Mouse (Mus musculus) naive thymus-derived CD4-positive, alpha-beta T cell, adult 2 months (primary cell): ENCODE data around the gene Olfr1154.

Source experiments
- DNase-seq: peaks from one replicate; pipeline ENCODE4 v3.0.0-alpha.2; 2011; ENCODE audit warnings: low read depth

Gene Olfr1154

GRCm38 (mm10) chr2:87905066-87905465 is at the start of gene Olfr1154:
Gene Olfr1154 (minus strand): TSS chr2:87905166.
- DNase-seq: no peak

- no peak for DNase-seq
Measured at GRCm38 (mm10) chr2:87953000-87953399, 48.0 kb upstream of the Olfr1154 start, which contains the start of gene Olfr1156. Gene Olfr1156 (minus strand): TSS chr2:87953100.

- DNase-seq: no peak
Measured at GRCm38 (mm10) chr2:87945037-87945436, 40.1 kb upstream of the Olfr1154 start, which contains the start of gene Olfr1155. Gene Olfr1155 (minus strand): TSS chr2:87945137.

- no peak for DNase-seq
Measured at GRCm38 (mm10) chr2:87894662-87895061, 10.3 kb downstream of the Olfr1154 start, which contains the start of gene Olfr1153. Gene Olfr1153 (plus strand): TSS chr2:87894962.

- no peak for DNase-seq
Measured at GRCm38 (mm10) chr2:87866192-87866591, 38.8 kb downstream of the Olfr1154 start, which contains the start of gene Olfr1152. Gene Olfr1152 (plus strand): TSS chr2:87866492.

GRCm38 (mm10) chr2:87855562-87855961 is 49.4 kb downstream of the Olfr1154 start, which contains the start of gene Olfr1151:
Gene Olfr1151 (plus strand): TSS chr2:87855862.
- DNase-seq: no peak
